Mouse (Mus musculus) ZHBTc4 (cell line): ENCODE measurements at regions not wholly inside any gene's neighbourhood (a gene's known extent, or its start where the extent isn't known, plus 50 kb on each side); places are given as distances from the start of the nearest gene placed in this dataset.

Source experiments
- DNase-seq: peaks from one replicate; pipeline ENCODE4 v3.0.0-alpha.2; 2011; ENCODE audit warnings: low read depth, low spot score

GRCm38 (mm10) chr16:7647275-7647926, 777.5 kb downstream of the Tmem114 start:
- DNase-seq = no peak

- no peak for DNase-seq
Measured at GRCm38 (mm10) chr16:7644363-7644762, 780.6 kb downstream of the Tmem114 start.

GRCm38 (mm10) chr16:7638955-7639755, 785.8 kb downstream of the Tmem114 start:
- DNase-seq = peak; percentile 31

GRCm38 (mm10) chr16:7637993-7638392, 786.9 kb downstream of the Tmem114 start:
- DNase-seq = no peak

DNA sequence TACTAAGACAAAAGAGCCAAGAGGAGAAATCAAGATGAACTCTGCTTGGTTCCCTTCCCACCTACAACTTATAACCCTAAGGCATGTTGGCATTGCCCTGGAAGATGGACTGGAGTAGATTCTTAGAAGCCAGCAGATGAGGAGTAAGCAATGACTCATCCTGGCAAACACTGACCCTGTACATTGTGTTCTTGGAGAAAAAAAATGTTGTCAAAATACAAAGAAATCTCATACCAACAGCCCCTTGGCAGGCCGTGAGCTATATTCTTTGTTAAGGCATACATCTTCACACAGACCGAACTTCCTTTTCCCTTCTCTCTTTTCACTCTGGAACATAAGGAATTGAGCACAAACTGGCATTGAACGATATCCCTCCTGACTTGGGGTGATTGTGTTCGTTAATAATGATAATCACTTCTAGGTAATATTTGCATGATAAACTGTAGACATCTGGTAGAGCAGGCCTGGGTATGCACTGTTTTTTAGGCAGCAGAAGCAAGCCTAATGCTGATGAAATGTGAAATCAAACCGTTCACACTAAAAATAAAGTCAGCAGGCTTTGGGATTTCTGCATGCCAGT, 787.7 kb downstream of the Tmem114 start:
- no peak for DNase-seq

DNA sequence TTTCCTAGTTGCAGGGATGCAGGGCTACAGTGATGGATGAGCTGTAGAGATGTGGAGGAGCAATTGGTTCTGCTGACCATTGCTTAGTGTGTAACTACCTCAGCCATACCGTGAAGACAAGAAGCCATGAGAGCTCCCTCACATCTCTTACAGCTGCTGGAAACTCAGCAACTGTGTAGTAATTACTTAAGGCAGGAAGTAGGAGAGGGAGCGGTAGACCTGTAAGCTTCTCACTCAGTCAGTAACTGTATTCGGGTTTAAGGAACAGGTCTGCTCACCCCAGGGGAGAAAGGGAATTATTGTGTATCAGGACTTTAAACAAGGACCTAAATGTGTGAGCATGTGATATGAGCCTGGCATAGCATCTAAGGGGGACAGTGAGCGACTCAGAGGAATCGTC, 788.6 kb downstream of the Tmem114 start:
- DNase-seq = no peak

DNA sequence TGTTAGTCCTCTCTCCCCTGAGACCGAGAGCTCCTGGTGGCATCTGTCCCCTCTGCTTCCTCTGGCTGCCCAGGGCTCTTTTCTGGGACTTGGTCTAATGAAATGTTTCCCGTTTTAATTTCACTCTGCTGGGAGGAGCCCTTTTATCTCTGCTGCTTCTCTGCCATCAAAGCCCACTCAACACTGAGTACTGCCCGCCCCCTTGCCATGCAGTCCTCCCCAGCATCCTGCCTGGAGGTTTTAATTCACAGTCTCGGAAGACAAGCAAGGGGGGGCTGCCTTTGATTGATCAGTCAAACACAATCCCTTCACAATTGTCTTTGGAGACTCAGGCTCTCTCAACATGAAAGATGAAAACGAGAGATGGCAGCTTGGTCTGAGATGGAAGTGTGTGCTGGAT, 792.5 kb downstream of the Tmem114 start:
- DNase-seq = no peak

- no peak for DNase-seq
Measured at GRCm38 (mm10) chr16:7628351-7628750, 796.6 kb downstream of the Tmem114 start.

DNA sequence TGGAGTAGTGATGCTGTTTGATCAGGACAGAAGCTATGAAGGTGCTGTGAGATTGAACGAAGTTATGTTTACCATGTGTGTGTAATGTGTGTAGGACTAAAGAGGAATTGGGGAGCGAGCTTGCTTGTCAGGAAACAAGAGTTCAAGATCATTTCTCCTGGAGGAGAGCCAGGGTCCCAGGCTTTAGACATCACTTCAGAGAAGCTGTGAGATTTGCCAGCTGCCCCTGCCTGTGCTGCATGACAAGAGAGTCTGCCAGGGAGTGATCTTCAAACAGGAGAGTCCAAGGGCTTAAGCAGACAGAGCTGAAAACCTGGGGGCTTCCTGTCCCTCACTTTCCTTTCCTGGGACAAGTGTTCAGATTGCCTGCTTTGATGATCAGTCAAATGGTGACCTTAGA, 818.3 kb downstream of the Tmem114 start:
- DNase-seq = no peak

DNA sequence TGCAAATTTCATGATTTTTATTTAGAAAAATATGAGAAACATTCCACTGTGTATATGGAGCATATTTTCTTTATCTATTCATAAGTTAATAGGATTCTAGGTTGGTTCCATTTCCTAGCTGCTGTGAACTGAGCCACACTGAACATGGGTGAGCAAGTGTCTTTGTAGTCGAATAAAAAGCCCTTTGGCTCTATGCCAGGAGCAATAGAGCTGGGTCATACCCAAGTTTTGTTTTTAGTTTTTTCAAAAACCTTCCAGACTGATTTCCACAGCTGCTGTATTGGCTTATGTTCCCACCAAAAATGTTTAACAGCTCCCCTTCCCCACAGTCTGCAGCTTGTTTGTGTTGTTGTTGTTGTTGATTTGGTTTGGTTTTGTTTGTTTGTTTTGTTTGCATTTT, 822.5 kb downstream of the Tmem114 start:
- DNase-seq = no peak

GRCm38 (mm10) chr16:7574879-7575278, 850.1 kb downstream of the Tmem114 start:
- DNase-seq = no peak

DNA sequence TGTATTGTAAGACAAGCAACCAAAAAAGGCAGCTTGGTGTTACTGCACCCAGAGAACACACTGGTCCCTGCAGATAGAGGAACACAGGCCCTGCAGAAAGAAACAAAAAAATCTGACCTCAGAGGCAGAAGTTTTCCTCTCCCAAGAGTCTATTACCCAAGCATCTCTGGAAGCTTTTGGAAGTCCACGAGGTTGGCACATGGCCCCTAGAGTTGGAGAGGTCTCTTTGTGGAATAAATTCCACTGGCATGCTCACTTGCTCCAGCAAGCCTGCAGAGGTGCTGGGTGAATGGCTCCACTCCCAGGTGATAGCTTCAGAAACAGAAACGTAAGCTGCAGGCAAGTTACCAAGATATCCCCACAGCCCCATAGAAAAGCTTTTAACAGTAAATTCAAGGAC, 864.1 kb downstream of the Tmem114 start:
- no peak for DNase-seq

GRCm38 (mm10) chr16:7559177-7559576, 865.8 kb downstream of the Tmem114 start:
- DNase-seq = no peak

DNA sequence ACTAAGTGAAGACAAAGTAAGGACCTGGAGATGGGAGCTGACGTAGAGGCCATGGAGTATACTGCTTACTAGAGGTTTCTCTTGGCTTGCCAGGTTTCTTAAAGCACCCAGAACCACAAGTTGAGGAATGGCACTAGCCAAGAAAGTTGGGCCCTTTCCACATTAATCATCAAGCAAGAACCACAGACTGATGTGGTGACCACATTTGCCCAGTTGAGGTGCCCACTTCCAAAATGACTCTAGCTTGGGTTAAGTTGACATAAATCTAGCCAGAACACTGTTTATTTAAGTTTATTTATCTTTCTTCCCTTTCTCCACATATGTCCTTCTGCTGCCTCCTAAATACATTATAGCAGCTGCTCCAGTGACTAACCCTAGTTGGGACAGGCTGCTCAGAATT, 866.3 kb downstream of the Tmem114 start:
- DNase-seq = no peak

DNA sequence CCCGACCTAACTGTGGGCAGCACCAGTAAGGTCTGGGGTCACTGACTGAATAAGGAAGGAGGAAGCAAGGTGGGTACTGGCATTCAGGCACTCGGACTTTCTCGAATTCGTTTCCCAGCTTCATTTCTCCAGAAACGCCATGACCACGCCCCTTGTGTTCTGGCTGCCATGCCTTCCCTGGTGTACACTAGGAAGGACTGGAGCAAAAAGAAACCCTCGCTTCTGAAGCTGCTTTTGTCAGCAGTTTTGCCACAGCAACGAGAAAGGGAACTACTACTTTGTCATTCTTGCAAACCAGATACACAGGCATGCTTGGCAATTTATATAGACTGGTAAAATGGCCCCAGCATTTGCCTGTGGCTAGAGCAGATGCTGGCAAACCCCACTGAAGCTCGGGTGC, 869.0 kb downstream of the Tmem114 start:
- DNase-seq = no peak

DNA sequence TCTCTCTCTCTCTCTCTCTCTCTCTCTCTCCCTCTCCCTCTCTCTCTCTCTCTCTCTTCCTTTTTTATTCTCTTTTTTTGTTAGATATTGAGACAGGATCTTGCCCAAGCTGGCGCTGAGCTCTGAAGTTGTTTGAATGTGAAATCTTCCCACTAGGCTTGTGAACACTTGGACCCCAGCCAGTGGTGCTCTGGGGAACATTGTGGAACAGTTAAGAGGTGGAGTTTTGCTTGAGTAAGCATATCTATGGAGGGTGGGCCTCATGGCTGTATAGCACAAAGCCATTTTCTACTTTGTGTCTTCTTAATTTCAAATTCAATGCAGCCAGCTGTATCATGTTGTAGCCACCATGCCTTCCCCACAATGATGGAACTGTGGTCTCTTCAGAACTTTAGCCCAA, 875.4 kb downstream of the Tmem114 start:
- no peak for DNase-seq

DNA sequence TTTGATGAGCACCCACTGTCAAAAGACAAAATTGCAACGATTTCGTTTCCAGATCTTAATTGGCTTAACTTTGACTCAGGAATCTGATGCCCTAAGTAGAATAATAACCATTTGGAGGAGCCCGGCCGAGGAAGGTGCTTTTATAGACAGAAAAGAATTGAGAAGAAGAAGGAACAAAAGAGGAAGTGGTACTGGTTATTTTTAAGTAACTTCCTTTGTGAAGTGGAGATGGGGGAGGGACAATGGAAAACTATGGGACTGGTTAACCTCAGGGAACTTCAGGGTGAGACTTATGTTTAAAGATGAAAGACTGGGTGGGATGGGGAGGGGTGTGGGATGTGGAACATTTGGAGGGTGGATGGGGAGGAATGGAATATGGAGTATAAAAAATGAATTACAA, 880.9 kb downstream of the Tmem114 start:
- no peak for DNase-seq

DNA sequence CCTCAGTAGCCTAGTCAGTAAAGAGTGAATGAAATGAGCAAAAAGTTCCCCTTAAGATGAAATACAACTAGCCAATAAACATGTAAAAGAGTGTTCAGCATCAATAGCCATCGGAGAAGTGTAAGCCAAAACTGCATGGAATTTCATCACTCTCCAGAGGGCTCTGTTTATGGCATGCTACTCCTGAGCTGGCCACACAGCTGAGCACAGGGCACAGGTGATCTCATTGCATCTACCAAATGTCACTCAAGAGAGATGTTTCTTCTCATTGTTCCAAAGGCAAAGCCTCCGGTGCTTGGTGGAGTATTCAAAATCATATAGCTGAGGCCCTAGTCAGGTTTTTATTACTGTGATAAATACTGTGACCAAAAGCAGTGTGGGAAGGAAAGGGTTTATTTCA, 895.1 kb downstream of the Tmem114 start:
- no peak for DNase-seq

GRCm38 (mm10) chr16:7528963-7529362, 896.0 kb downstream of the Tmem114 start:
- DNase-seq = no peak

DNA sequence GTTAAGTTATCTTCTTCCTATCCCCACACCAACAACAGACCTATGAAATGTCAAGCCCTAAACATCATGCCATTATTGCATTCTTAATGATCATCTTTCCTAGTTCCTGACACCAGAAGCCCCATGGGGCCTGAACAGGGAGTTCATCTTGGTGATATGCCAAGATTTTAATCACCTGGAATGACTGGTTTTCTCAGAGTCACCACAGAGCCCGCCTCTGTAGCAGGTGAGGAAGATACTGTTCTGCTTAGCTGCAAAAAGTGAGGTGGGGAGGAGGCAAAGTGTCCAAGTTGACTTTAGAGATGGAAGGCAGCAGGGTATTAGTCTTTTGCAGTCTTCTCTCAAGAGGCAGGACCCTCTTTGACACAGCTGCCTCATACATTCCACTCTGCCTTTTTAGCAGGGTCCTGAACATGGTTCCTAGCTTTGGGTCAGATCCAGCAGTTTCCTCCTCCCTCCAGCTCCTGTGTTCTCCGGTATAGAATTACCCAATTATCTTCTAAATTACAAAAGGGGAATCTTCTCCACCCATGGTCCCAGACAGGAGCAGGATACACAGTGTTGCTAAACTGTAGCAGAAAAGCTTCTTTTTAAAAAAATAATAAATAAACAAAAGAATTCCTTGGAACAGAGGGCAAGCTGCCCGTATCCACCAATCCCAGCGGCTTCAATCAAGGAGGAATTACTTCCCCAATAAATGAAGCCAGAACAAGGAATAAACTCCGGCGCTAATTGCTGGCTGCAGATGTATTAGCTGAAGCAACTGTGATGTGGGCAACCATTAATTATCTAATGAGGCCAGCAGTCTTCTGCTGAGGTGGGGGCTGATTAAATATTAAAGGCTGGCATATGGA, 896.8 kb downstream of the Tmem114 start:
- no peak for DNase-seq

DNA sequence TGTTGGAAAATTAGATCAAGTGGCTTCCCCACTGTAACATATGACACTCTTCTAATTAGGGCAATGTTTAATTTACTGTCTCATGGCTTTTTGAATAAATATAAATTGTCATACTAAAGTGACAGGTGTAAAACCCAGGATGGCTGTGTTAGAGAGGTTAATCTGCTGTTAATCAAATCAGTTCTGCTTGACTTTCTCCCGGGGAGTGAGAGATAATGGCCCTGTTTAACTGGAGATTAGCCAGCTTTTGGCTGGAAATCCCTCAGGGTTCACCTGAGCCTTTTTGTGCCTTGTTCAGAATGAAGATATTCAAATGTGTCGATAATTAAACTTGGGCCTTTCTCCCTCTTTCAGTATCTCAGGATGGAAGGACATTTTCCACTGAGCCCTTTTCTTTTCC, 906.2 kb downstream of the Tmem114 start:
- DNase-seq = no peak
